Mouse (Mus musculus): ENCODE data around the gene Mecom. TPM values are rescaled to one million over a fixed set of nuclear protein-coding genes. Genes with fewer than 3 reads are reported as not detected.

The Mecom gene
- polyA plus RNA-seq, 1 experiment from 2014 or later = 10.2 TPM

DNA sequence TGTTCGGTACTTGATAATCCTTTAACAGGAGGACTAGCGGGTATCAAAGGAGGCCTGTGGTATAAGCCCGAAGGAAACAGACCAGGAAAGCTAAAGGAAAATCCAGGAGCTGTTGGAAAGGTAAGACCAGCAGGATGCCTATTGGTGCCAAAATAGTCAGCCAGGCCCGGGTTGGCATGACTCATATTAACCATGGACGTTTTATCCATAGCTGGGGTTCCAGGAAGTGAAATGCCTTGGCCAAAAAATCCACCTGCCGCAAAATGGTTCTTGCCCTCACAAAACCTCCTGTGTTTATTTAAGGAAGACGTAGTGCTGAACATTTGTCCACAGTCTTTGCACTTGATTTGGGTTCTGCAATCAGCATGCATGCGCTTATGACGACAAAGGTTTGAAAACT, 567.3 kb downstream of the Mecom start:
- WGBS = 79% methylated on average over 9 of the region's 9 CpGs
- Histone ChIP-seq H3K9me3 (ENCODE audit: control insufficient read depth, low read length) (no peaks in the 10 kb centered on the region), H3K4me2 (ENCODE audit: low read depth, low read length) (no peak overlapping the region), H3K27ac (ENCODE audit: low read length) (no peak overlapping the region), H3K4me1 (ENCODE audit: control insufficient read depth, insufficient read depth, low read length) (no peaks in the 10 kb centered on the region), H3K27me3 (replicated peaks; ENCODE audit: control insufficient read depth, insufficient read depth, low read length) (no peaks in the 10 kb centered on the region), H3K9ac (ENCODE audit: low read depth, low read length) (no peak overlapping the region), H3K4me3 (ENCODE audit: low read length) (no peak overlapping the region), H3K36me3 (ENCODE audit: control insufficient read depth, insufficient read depth, low read length) (no peaks in the 10 kb centered on the region)
- no peak for ATAC-seq

DNA sequence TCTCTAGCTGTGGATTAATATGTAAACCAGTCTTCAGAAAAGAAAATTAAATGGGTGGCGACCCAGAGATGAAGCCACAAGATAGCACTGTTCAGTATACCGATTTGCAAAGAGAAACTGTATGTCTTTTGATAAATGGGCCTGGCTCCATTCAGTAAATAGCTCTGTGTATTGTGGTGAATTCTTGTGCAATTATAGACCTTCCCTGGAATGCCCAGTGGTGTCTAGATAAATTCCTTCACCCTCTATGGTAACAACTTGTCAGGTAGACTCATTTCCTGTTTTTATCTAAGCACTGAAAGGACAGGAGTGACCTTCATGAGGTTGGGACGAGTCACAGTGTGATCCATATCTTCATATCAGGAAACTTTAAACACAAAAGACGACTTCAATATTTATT, 571.2 kb downstream of the Mecom start:
- H3K27me3 ChIP-seq (replicated peaks; ENCODE audit: control insufficient read depth, insufficient read depth, low read length) = no peaks in the 10 kb centered on the region
- H3K27ac ChIP-seq (ENCODE audit: low read length) = no peak overlapping the region
- 28% methylated on average over 4 of the region's 4 CpGs for whole genome bisulfite sequencing
- ATAC-seq = no peak
- no peak overlapping the region for H3K4me2 ChIP-seq (ENCODE audit: low read depth, low read length)
- no peak overlapping the region for H3K9ac ChIP-seq (ENCODE audit: low read depth, low read length)
- H3K9me3 ChIP-seq (ENCODE audit: control insufficient read depth, low read length) = no peaks in the 10 kb centered on the region
- H3K4me3 ChIP-seq (ENCODE audit: low read length) = no peak overlapping the region
- H3K36me3 ChIP-seq (ENCODE audit: control insufficient read depth, insufficient read depth, low read length) = no peaks in the 10 kb centered on the region
- no peaks in the 10 kb centered on the region for H3K4me1 ChIP-seq (ENCODE audit: control insufficient read depth, insufficient read depth, low read length)

DNA sequence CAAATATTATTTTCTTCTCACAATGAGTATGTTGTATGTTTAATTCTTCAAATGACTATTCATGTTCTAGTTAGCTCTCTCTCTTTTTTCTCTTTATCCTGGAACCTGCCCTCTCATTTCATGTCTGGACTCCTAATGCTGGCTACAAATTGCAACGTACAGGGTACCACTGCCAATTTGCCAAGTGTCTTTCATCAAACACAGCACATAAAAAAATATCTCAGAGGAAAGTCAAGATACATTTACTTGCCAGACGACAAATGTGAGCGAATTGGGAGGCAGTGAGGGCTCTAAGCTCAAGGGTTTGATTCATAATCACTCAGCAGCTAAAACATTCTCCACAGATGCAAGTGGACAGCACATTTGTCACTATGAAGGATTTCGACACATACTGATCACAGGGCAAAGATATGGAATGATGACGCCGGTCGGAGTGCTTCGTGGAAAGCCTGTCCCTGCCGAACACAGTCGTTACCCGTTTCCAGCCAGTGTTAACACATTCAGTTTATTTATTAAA, 579.3 kb downstream of the Mecom start:
- Histone ChIP-seq H3K36me3 (ENCODE audit: control insufficient read depth, insufficient read depth, low read length) (no peaks in the 10 kb centered on the region), H3K9ac (ENCODE audit: low read depth, low read length) (no peak overlapping the region), H3K27ac (ENCODE audit: low read length) (no peak overlapping the region), H3K4me2 (ENCODE audit: low read depth, low read length) (no peak overlapping the region), H3K4me3 (ENCODE audit: low read length) (no peak overlapping the region), H3K9me3 (ENCODE audit: control insufficient read depth, low read length) (no peaks in the 10 kb centered on the region), H3K27me3 (replicated peaks; ENCODE audit: control insufficient read depth, insufficient read depth, low read length) (no peaks in the 10 kb centered on the region), H3K4me1 (ENCODE audit: control insufficient read depth, insufficient read depth, low read length) (no peaks in the 10 kb centered on the region)
- no peak for ATAC-seq
- 75% methylated on average over 11 of the region's 11 CpGs for WGBS

DNA sequence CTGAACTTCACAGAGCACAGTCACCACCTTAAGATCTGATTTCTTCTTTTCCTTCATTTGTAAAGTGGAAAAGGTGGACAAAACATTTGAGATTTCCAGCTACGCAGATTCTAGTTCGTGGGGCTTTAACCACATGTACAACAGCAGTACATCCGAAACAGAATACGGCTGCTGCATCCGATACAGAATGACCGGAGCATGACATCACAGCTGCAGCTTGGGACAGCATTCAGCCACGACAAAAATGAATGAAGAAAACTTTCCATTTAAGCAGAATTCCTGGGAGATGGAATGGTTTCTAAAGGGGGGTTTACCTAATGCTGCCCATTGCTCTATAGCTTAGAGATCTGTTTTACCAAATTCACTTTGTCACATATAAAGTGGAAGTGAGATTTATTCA, 583.9 kb downstream of the Mecom start:
- Histone ChIP-seq H3K27me3 (replicated peaks; ENCODE audit: control insufficient read depth, insufficient read depth, low read length) (no peaks in the 10 kb centered on the region), H3K36me3 (ENCODE audit: control insufficient read depth, insufficient read depth, low read length) (no peaks in the 10 kb centered on the region), H3K4me2 (ENCODE audit: low read depth, low read length) (no peak overlapping the region), H3K27ac (ENCODE audit: low read length) (no peak overlapping the region), H3K4me1 (ENCODE audit: control insufficient read depth, insufficient read depth, low read length) (no peaks in the 10 kb centered on the region), H3K9ac (ENCODE audit: low read depth, low read length) (no peak overlapping the region), H3K4me3 (ENCODE audit: low read length) (no peak overlapping the region), H3K9me3 (ENCODE audit: control insufficient read depth, low read length) (no peaks in the 10 kb centered on the region)
- ATAC-seq = no peak
- 77% methylated on average over 7 of the region's 7 CpGs for WGBS

DNA sequence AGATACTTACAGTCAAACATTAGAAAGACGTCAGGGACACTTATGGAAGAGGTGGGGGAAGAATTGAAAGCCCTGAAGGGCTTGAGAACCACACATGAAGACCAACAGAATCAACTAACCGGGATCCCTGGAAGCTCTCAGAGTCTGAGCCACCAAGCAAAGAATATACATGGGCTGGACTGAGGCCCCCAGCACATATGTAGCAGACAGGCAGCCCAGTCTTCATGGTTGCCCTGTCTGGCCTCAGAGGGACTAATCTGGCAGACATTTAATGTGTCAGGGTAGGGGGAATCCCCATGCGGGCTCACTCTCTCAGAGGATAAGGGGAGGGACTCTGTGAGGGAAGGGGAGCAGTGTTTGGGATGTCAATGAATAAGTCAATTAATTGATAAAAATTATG, 584.4 kb downstream of the Mecom start:
- no peaks in the 10 kb centered on the region for H3K9me3 ChIP-seq (ENCODE audit: control insufficient read depth, low read length)
- ATAC-seq = no peak

DNA sequence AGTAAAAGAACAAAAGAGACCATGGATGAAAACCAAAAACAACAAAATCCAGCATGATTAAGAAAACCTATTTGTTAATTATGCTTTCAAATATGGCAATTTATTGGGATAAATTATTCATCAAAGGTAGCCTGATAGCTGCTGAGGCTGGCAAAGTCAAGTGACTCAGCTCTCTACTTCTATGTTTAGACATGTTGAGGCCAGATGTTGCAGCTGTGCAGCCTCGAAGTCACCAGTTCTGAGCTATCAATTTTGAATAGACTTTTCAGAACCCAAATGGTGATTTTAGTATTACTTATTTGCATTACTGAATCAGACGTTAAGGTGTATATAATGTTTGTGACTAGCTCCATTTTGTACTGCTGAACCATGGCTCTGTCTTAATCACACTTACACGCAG, 588.8 kb downstream of the Mecom start:
- Histone ChIP-seq H3K9me3 (ENCODE audit: control insufficient read depth, low read length) (no peaks in the 10 kb centered on the region), H3K9ac (ENCODE audit: low read depth, low read length) (no peak overlapping the region), H3K4me1 (ENCODE audit: control insufficient read depth, insufficient read depth, low read length) (no peaks in the 10 kb centered on the region), H3K4me2 (ENCODE audit: low read depth, low read length) (no peak overlapping the region), H3K27me3 (replicated peaks; ENCODE audit: control insufficient read depth, insufficient read depth, low read length) (no peaks in the 10 kb centered on the region), H3K4me3 (ENCODE audit: low read length) (no peak overlapping the region), H3K36me3 (ENCODE audit: control insufficient read depth, insufficient read depth, low read length) (no peaks in the 10 kb centered on the region), H3K27ac (ENCODE audit: low read length) (no peak overlapping the region)
- no peak for ATAC-seq
- 80% methylated on average over 3 of the region's 3 CpGs for WGBS

More for the DNA sequence above, 584.4 kb downstream of the Mecom start:
- no peaks in the 10 kb centered on the region for H3K27me3 ChIP-seq (replicated peaks; ENCODE audit: control insufficient read depth, insufficient read depth, low read length)
- no peaks in the 10 kb centered on the region for H3K36me3 ChIP-seq (ENCODE audit: control insufficient read depth, insufficient read depth, low read length)
- H3K9ac ChIP-seq (ENCODE audit: low read depth, low read length) = no peak overlapping the region
- H3K4me2 ChIP-seq (ENCODE audit: low read depth, low read length) = no peak overlapping the region
- no peak overlapping the region for H3K27ac ChIP-seq (ENCODE audit: low read length)
- 79% methylated on average over 3 of the region's 3 CpGs for WGBS
- no peak overlapping the region for H3K4me3 ChIP-seq (ENCODE audit: low read length)
- no peaks in the 10 kb centered on the region for H3K4me1 ChIP-seq (ENCODE audit: control insufficient read depth, insufficient read depth, low read length)

DNA sequence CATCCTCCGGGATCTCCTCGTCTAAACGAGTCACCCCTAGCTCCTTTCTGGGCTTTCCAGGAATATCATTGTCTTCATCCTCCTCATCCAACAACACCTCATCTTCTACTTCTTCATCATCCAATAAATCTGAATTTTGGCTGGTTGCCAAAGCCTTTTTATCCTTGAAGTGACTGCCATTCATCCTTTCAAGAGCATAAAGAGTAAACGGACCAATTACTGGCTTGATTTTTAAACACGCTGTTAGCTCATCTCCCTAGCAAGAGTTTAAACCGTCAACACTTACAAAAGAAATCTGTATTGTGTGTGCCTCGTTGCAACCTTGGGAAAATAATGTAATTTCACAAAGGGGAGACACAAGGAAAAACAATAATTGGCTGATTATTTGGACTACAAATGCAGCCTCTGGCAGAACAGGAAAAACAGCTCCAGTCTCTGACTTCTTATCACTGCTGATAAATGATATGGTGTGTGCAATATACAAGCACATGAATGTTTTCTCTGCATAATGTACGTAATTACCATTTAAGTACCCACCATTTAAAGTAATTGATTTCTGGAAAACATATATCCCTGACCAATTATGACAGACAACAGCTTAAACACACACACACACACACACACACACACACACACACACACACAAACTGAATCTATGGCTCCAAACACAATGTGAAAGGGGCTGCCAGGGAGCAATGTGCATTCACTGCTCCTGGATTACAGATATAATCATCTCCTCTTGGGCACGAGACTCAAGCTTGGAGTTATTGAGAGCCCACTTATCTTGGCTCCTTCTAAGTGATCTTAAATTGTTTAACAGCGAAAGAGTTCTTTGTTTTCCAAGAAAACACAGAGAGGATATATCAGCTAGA, 590.2 kb downstream of the Mecom start:
- H3K27ac ChIP-seq (ENCODE audit: low read length) = no peak overlapping the region
- no peaks in the 10 kb centered on the region for H3K27me3 ChIP-seq (replicated peaks; ENCODE audit: control insufficient read depth, insufficient read depth, low read length)
- H3K4me3 ChIP-seq (ENCODE audit: low read length) = no peak overlapping the region
- H3K9ac ChIP-seq (ENCODE audit: low read depth, low read length) = no peak overlapping the region
- H3K4me1 ChIP-seq (ENCODE audit: control insufficient read depth, insufficient read depth, low read length) = no peaks in the 10 kb centered on the region
- no peak overlapping the region for H3K4me2 ChIP-seq (ENCODE audit: low read depth, low read length)
- no peaks in the 10 kb centered on the region for H3K36me3 ChIP-seq (ENCODE audit: control insufficient read depth, insufficient read depth, low read length)
- WGBS = 61% methylated on average over 10 of the region's 10 CpGs
- H3K9me3 ChIP-seq (ENCODE audit: control insufficient read depth, low read length) = no peaks in the 10 kb centered on the region
- no peak for ATAC-seq

DNA sequence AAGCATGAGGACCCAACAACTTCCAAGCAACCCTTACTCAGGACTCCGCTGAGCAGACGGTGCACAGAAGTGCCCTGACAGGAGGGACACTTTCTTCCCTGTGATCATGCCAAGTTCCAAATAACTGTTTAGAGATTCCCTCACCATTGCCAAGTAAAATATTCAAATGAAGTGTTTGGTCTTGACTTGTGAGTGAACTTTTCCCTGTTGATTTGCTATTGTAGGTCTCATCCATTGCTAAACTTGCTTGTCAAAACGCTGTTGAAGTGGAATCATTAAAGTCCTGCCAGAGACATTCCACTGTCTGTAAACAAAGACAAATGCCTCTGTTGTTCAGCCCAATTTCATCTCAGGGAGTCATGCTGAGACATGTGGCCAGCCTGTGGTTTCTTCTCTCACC, 594.5 kb downstream of the Mecom start:
- WGBS = 57% methylated on average over 3 of the region's 3 CpGs

DNA sequence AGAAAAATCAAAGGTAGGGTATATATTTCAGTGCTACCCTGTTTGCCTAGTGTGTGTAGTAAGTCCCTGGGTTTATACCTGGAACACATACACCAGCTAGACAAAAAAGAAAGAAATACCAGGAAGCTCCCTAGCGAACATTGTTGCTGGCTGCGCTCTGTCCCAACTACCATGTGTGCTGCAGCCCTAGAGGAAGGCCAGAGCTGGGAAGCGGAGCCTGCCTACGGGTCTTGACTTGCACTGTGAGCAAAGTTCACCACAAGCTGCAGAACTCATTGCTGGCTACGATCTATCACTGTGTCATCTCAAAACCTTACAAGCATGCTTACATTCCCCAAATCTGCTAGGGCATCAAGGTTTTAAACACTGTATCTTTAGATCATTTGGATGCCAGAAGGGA, 597.0 kb downstream of the Mecom start:
- Histone ChIP-seq H3K4me1 (ENCODE audit: control insufficient read depth, insufficient read depth, low read length) (no peaks in the 10 kb centered on the region), H3K9ac (ENCODE audit: low read depth, low read length) (no peak overlapping the region), H3K9me3 (ENCODE audit: control insufficient read depth, low read length) (no peaks in the 10 kb centered on the region), H3K36me3 (ENCODE audit: control insufficient read depth, insufficient read depth, low read length) (no peaks in the 10 kb centered on the region), H3K4me3 (ENCODE audit: low read length) (no peak overlapping the region), H3K4me2 (ENCODE audit: low read depth, low read length) (no peak overlapping the region), H3K27me3 (replicated peaks; ENCODE audit: control insufficient read depth, insufficient read depth, low read length) (no peaks in the 10 kb centered on the region), H3K27ac (ENCODE audit: low read length) (no peak overlapping the region)
- 64% methylated on average over 5 of the region's 5 CpGs for WGBS
- no peak for ATAC-seq

More for the DNA sequence above, 594.5 kb downstream of the Mecom start:
- no peaks in the 10 kb centered on the region for H3K4me1 ChIP-seq (ENCODE audit: control insufficient read depth, insufficient read depth, low read length)
- no peak for ATAC-seq
- no peak overlapping the region for H3K9ac ChIP-seq (ENCODE audit: low read depth, low read length)
- H3K27ac ChIP-seq (ENCODE audit: low read length) = no peak overlapping the region
- no peak overlapping the region for H3K4me3 ChIP-seq (ENCODE audit: low read length)
- no peak overlapping the region for H3K4me2 ChIP-seq (ENCODE audit: low read depth, low read length)
- H3K9me3 ChIP-seq (ENCODE audit: control insufficient read depth, low read length) = no peaks in the 10 kb centered on the region
- no peaks in the 10 kb centered on the region for H3K36me3 ChIP-seq (ENCODE audit: control insufficient read depth, insufficient read depth, low read length)
- no peaks in the 10 kb centered on the region for H3K27me3 ChIP-seq (replicated peaks; ENCODE audit: control insufficient read depth, insufficient read depth, low read length)
